Mouse (Mus musculus) forebrain, embryonic 11.5 days (tissue): ENCODE measurements around the gene 6030452D12Rik. TPM values are rescaled to one million over a fixed set of nuclear protein-coding genes. Genes with fewer than 3 reads are reported as not detected.

Source experiments
- ATAC-seq: fragments of 200-750 bp; cut with Nextera tagmentation; replicated peaks from 2 replicates; pipeline ENCODE4 v1.8.0; 2017; ENCODE audit warnings: moderate TSS enrichment; ENCODE audit not compliant: low FRiP score
- DNase-seq: peaks from one replicate; pipeline ENCODE4 v3.0.0-alpha.2; 2017; ENCODE audit warnings: low spot score
- H3K27ac ChIP-seq: fragments of 300-500 bp; sonication (generic); 2 replicates; pipeline ENCODE4 v1.5.1; 2014; ENCODE audit warnings: low read depth, low read length
- H3K27me3 ChIP-seq: fragments of 300-500 bp; sonication (generic); 2 replicates; pipeline ENCODE4 v1.6.1; 2014; ENCODE audit warnings: mild to moderate bottlenecking, low read length, mixed read lengths; ENCODE audit not compliant: control insufficient read depth, insufficient read depth
- H3K36me3 ChIP-seq: fragments of 300-500 bp; sonication (generic); 2 replicates; pipeline ENCODE4 v1.6.1; 2014; ENCODE audit warnings: mild to moderate bottlenecking, low read length, moderate library complexity, mixed read lengths; ENCODE audit not compliant: control insufficient read depth, insufficient read depth
- H3K4me1 ChIP-seq: fragments of 300-500 bp; sonication (generic); replicated peaks from 2 replicates; pipeline ENCODE4 v1.6.1; 2014; ENCODE audit warnings: low read length, mixed read lengths; ENCODE audit not compliant: control insufficient read depth, insufficient read depth
- H3K4me2 ChIP-seq: fragments of 300-500 bp; sonication (generic); 2 replicates; pipeline ENCODE4 v1.6.1; 2014; ENCODE audit warnings: low read depth, mild to moderate bottlenecking, low read length, moderate library complexity, mixed read lengths; ENCODE audit not compliant: severe bottlenecking
- H3K4me3 ChIP-seq: fragments of 300-500 bp; sonication (generic); 2 replicates; pipeline ENCODE4 v1.5.1; 2014; ENCODE audit warnings: low read depth, low read length
- H3K9ac ChIP-seq: fragments of 300-500 bp; sonication (generic); 2 replicates; pipeline ENCODE4 v1.6.1; 2014; ENCODE audit warnings: low read length
- H3K9me3 ChIP-seq: fragments of 300-500 bp; sonication (generic); 2 replicates; pipeline ENCODE4 v1.6.1; 2016; ENCODE audit warnings: low read length, mixed read lengths; ENCODE audit not compliant: control insufficient read depth
- WGBS: fragments of 180-500 bp; shearing (Covaris S2); extraction: QIAGEN DNeasy Blood & Tissue Kit; methylation state at CpG from one replicate; pipeline ENCODE4 v1.1.7; 2014; 5-methylcytosine and 5-hydroxymethylcytosine counted together
- polyA plus RNA-seq: library from polyadenylated mRNA; unstranded; fragments of >200 nt; fragmentation: Nextera tagmentation; extraction: Ambion mirVana; gene quantifications from 2 replicates; pipeline ENCODE4 v1.2.1, GENCODE M21; 2014

6030452D12Rik gene
- polyA plus RNA-seq: not detected in 2 replicates

DNA sequence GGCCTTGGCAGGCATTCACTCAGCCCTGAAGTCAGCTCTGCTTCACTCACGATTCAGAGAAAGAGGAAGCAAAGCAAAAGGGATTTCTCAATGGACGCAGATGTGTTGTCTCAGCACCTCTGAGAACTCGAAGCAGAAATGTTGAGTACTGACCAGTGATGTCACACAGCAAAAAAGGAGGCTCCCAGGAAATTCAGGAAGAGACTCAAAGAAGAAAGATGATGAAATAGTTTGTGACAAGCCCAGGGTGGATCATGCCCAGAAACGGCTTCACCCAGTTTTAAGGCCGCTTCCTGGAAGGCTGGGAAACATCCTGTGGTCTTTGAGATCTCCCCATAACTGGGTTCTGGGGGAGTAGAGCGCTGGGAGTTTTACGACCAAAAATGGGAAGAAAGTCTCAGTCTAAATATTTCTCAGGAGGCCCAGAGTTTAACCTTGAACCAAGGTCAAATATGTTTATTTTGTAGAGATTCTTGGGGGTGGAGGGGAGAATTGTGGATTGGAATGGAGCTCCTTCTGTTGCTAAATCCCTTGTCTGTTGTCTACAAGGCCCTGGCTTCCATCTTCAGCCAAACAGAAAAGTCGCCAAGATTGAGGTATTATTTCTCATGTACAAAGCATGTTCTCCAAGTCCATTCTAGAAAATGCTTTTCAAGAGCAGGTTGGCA is at the start of gene 6030452D12Rik:
Gene 6030452D12Rik, plus strand, starts transcription at position 505 of the 668 bp plus-strand sequence.
- Histone ChIP-seq H3K4me1 (no peaks in the 10 kb centered on the region), H3K27ac (no peak within 1 kb of the TSS), H3K27me3 (no peaks in the 10 kb centered on the region), H3K4me3 (no peak within 1 kb of the TSS), H3K4me2 (no peak within 1 kb of the TSS), H3K9me3 (no peaks in the 10 kb centered on the region), H3K9ac (no peak within 1 kb of the TSS), H3K36me3 (no peaks in the 10 kb centered on the region)
- DNase-seq: no peak
- no peak for ATAC-seq
- 85% methylated on average over 8 of the region's 8 CpGs for WGBS

DNA sequence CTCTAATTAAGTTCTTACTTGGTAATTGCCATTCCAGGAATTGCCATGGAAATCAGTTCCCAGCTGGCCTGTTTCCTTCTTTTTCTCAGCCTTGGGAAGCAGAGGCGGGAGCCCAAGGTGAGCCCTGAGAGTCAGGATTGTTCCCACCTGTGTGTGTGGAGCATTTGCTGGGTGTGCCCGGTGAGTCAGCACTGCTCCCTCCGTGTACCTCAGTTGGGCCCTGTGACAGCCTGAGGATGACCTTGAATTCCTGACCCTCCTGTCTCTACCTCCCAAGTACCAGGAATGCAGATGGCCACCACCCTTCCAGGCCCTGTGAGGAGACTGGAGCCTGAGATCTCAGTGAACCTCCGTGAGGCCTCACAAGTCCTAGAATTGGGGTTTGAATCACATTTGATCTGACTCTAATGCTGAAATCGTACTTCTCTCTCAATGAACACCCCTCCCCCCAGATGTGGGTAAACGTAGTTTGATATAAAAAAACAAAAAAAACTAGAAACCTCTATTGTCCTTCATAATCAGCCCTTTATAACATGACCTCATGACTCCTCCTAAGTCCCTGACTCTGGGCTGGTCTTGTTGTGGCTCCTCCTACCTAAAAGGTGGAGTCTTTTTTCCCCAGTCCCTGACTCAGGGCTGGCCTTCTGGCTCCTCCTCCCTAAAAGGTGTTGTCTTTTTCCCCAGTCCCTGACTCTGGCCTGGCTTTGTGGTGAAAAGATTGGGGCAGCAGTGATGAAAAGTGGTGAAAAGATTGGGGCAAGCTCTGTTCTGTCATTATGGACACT is 48.8 kb upstream of the 6030452D12Rik start:
- ATAC-seq: no peak
- H3K4me1 ChIP-seq: no peaks in the 10 kb centered on the region
- DNase-seq: no peak
- no peak overlapping the region for H3K4me3 ChIP-seq
- 77% methylated on average over 6 of the region's 6 CpGs for WGBS
- no peaks in the 10 kb centered on the region for H3K36me3 ChIP-seq
- no peak overlapping the region for H3K9ac ChIP-seq
- no peak overlapping the region for H3K4me2 ChIP-seq
- H3K27me3 ChIP-seq: no peaks in the 10 kb centered on the region
- no peaks in the 10 kb centered on the region; the same call in 1 of the 2 replicates for H3K9me3 ChIP-seq
- no peak overlapping the region for H3K27ac ChIP-seq

GRCm38 (mm10) chr8:106452701-106453481 is 47.4 kb upstream of the 6030452D12Rik start:
- no peaks in the 10 kb centered on the region for H3K4me1 ChIP-seq
- H3K27me3 ChIP-seq: no peaks in the 10 kb centered on the region
- no peaks in the 10 kb centered on the region; the same call in 1 of the 2 replicates for H3K9me3 ChIP-seq
- ATAC-seq: no peak
- no peaks in the 10 kb centered on the region for H3K36me3 ChIP-seq
- no peak overlapping the region for H3K4me3 ChIP-seq
- H3K9ac ChIP-seq: no peak overlapping the region
- H3K4me2 ChIP-seq: no peak overlapping the region
- no peak for DNase-seq
- WGBS: 75% methylated on average over 12 of the region's 12 CpGs
- no peak overlapping the region for H3K27ac ChIP-seq

- no peak for DNase-seq
- 74% methylated on average over 11 of the region's 11 CpGs for WGBS
- no peaks in the 10 kb centered on the region for H3K27me3 ChIP-seq
- no peaks in the 10 kb centered on the region; the same call in 1 of the 2 replicates for H3K9me3 ChIP-seq
- H3K27ac ChIP-seq: no peak overlapping the region
- no peak overlapping the region for H3K4me2 ChIP-seq
- no peaks in the 10 kb centered on the region for H3K4me1 ChIP-seq
- H3K4me3 ChIP-seq: no peak overlapping the region
- H3K36me3 ChIP-seq: no peaks in the 10 kb centered on the region
- ATAC-seq: no peak
- H3K9ac ChIP-seq: no peak overlapping the region
Observed at GRCm38 (mm10) chr8:106454036-106454435, 46.3 kb upstream of the 6030452D12Rik start.

GRCm38 (mm10) chr8:106462131-106462530 is 38.2 kb upstream of the 6030452D12Rik start:
- no peaks in the 10 kb centered on the region for H3K27me3 ChIP-seq
- no peak overlapping the region for H3K9ac ChIP-seq
- no peaks in the 10 kb centered on the region for H3K4me1 ChIP-seq
- no peaks in the 10 kb centered on the region for H3K36me3 ChIP-seq
- DNase-seq: no peak
- WGBS: 84% methylated on average over 5 of the region's 5 CpGs
- no peak overlapping the region for H3K27ac ChIP-seq
- ATAC-seq: no peak
- no peak overlapping the region for H3K4me2 ChIP-seq
- H3K9me3 ChIP-seq: no peaks in the 10 kb centered on the region
- H3K4me3 ChIP-seq: no peak overlapping the region

GRCm38 (mm10) chr8:106463795-106464194 is 36.5 kb upstream of the 6030452D12Rik start:
- ATAC-seq: no peak
- H3K4me2 ChIP-seq: no peak overlapping the region
- H3K36me3 ChIP-seq: no peaks in the 10 kb centered on the region

GRCm38 (mm10) chr8:106469485-106469884 is 30.8 kb upstream of the 6030452D12Rik start:
- H3K36me3 ChIP-seq: no peaks in the 10 kb centered on the region
- ATAC-seq (no peak), DNase-seq (no peak)
- no peaks in the 10 kb centered on the region for H3K4me1 ChIP-seq
- H3K27me3 ChIP-seq: no peaks in the 10 kb centered on the region
- no peak overlapping the region for H3K4me3 ChIP-seq
- no peak overlapping the region for H3K27ac ChIP-seq
- WGBS: 54% methylated on average over 7 of the region's 7 CpGs
- no peak overlapping the region for H3K4me2 ChIP-seq
- no peak overlapping the region for H3K9ac ChIP-seq
- H3K9me3 ChIP-seq: no peaks in the 10 kb centered on the region

More at GRCm38 (mm10) chr8:106463795-106464194, 36.5 kb upstream of the 6030452D12Rik start:
- H3K4me1 ChIP-seq: no peaks in the 10 kb centered on the region
- no peak overlapping the region for H3K9ac ChIP-seq
- 92% methylated on average over 6 of the region's 6 CpGs for WGBS
- no peaks in the 10 kb centered on the region for H3K9me3 ChIP-seq
- H3K27me3 ChIP-seq: no peaks in the 10 kb centered on the region
- H3K27ac ChIP-seq: no peak overlapping the region
- DNase-seq: no peak
- no peak overlapping the region for H3K4me3 ChIP-seq

- DNase-seq (no peak), ATAC-seq (no peak)
- 95% methylated on average over 5 of the region's 5 CpGs for WGBS
- H3K4me1 ChIP-seq: no peaks in the 10 kb centered on the region
- no peak overlapping the region for H3K4me3 ChIP-seq
- no peak overlapping the region for H3K4me2 ChIP-seq
- H3K36me3 ChIP-seq: no peaks in the 10 kb centered on the region
- no peaks in the 10 kb centered on the region for H3K27me3 ChIP-seq
- H3K9me3 ChIP-seq: no peaks in the 10 kb centered on the region
- H3K9ac ChIP-seq: no peak overlapping the region
- H3K27ac ChIP-seq: no peak overlapping the region
Observed at GRCm38 (mm10) chr8:106474001-106474400, 26.3 kb upstream of the 6030452D12Rik start.
